Mouse (Mus musculus): ENCODE measurements around the gene Nsrp1. TPM values are rescaled to one million over a fixed set of nuclear protein-coding genes. Genes with fewer than 3 reads are reported as not detected.
A peak's percentile ranks its signal among the peaks of the same experiment; 100 is the strongest.

The Nsrp1 gene
- polyA plus RNA-seq, 1 experiment from 2014 or later: 70.8 TPM

DNA sequence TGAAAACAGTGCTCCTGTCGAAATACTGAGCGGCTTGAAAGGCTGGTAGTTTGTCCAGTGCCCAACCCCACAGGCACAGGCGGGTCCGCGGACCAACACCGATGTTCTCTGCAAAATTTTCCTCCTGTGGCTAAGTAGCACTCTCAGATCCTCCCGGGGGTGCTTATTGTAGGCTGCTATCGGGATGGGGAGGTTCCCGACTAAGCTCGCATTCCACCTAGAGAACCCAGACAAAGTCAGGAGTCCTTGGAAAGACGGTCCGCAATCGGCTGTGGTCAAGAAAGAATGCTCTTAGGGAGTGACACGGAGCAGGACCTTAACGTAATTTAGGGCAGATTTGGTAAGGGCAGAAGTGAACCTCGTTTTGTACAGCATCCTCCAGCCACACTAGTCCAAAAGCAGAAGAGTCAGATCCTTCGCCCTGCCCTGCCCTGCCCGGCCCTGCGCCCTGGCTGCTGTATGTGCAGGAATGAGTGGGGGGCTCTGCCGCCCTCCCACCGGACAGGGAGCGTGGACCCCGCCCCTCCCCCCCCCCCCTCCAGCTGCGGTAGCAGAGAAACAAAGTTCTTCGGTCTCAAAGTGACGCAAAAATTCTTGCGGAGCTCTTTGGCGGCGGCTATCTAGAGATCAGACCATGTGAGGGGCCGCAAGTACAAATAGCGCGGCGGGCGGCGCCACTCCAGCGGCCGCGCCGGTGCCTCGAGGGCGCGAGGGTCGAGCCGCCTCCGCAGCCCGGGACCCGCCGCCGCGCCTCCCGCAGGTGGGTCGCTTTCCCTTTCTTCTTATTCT lies 80.1 kb downstream of the Nsrp1 start, which contains the start of gene Slc6a4:
TSS of gene Slc6a4 (plus strand) at position 688 of the 789 bp plus-strand sequence.
- peak within 1 kb of the TSS; percentile 60 for H3K4me3 ChIP-seq
- DNase-seq (ENCODE audit: low spot score): peak; percentile 69
- peak within 1 kb of the TSS; percentile 19 for H3K27ac ChIP-seq (replicated peaks)
- under 1% methylated on average over 52 of the region's 52 CpGs for WGBS
- H3K9me3 ChIP-seq: no peaks in the 10 kb centered on the region
- peaks cover 25% of the 10 kb centered on the region for H3K4me1 ChIP-seq
- peaks cover 79% of the 10 kb centered on the region for H3K27me3 ChIP-seq (replicated peaks; ENCODE audit: low read depth, poor library complexity, severe bottlenecking)
- H3K36me3 ChIP-seq (replicated peaks): no peaks in the 10 kb centered on the region

DNA sequence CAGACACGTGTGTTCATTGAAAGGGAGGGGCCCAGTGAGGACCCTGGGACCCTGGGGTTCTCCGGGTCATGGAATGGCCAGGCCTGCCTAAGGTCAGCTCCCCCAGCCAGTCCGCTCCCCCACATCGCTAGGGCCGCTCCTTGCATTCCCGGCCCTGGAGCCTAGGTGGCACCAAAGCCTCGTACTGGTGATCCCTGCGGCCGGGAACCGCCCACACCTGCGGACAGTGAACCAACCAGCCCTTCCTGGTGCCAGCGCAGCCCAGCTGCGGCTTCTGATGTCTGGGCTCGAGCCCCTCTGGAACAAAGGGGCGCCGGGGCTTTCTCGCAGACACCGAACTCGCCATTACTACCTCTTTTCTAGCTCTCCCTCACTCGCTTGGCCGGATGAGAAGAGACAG lies 80.9 kb downstream of the Nsrp1 start:
- under 1% methylated on average over 21 of the region's 21 CpGs for WGBS
- peak overlapping the region; percentile 60 for H3K4me3 ChIP-seq
- peaks cover 71% of the 10 kb centered on the region for H3K27me3 ChIP-seq (replicated peaks; ENCODE audit: low read depth, poor library complexity, severe bottlenecking)
- H3K4me1 ChIP-seq: peaks cover 25% of the 10 kb centered on the region
- DNase-seq (ENCODE audit: low spot score): peak; percentile 90
- H3K36me3 ChIP-seq (replicated peaks): no peaks in the 10 kb centered on the region
- peak overlapping the region; percentile 19; the same call in 1 of the 2 replicates for H3K27ac ChIP-seq (replicated peaks)
- no peaks in the 10 kb centered on the region for H3K9me3 ChIP-seq

DNA sequence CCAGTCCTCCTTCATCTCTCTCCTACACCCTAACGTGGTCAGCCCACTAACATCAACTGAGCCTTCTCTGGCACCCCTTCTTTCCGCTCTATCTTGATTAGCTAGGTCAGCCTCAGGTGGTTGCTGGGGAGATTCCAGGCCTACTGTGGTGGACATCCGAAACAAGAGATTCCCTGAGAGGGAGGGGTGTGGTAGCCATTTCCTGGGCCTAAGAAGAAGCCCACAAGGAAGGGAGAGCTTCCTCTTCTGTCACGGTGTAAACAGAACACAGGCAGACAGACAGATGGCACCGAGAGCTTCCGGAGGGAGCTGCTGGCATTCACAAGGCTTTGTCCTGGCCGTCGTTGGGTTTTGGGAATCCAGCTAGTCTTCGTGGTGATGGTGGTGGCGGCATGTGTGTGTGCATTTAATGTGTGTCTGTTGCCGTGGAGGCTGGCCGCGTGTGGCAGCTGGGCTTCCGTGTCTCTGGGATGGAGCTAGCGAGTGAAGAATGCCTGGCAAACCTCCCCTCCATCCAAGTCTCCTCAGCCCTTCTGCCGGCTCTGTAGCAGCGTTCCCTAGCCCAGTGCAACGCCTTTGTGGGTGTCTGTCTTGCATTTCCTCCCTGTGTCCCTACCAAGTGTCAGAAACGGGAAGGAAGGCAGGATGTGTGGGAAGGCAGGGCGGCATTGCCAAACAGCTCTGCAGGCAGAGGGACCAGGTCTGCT lies 82.1 kb downstream of the Nsrp1 start:
- no peak overlapping the region for H3K4me3 ChIP-seq
- 57% methylated on average over 20 of the region's 20 CpGs for WGBS
- no peaks in the 10 kb centered on the region for H3K9me3 ChIP-seq
- DNase-seq (ENCODE audit: low spot score): no peak
- H3K27ac ChIP-seq (replicated peaks): no peak overlapping the region
- 0 out of 2 replicates have a peak, but pooled peaks cover 2% of the 10 kb centered on the region for H3K36me3 ChIP-seq (replicated peaks)
- peaks cover 25% of the 10 kb centered on the region for H3K4me1 ChIP-seq
- peaks cover 59% of the 10 kb centered on the region for H3K27me3 ChIP-seq (replicated peaks; ENCODE audit: low read depth, poor library complexity, severe bottlenecking)

MicroRNAs within 50 kb of the gene (microRNA counts, 519-probe panel; counts per million panel counts)
- 4,309 counts per million, percentile 80 among the panel's probes with 10 or more counts for microRNA mmu-miR-423-3p
- microRNA mmu-miR-423-5p: 3,650 counts per million, percentile 73 among the panel's probes with 10 or more counts

Small RNA genes lying within 50 kb of the gene (microRNA-seq; reads per million reads assigned to microRNA genes)
- 9,100 reads per million, percentile 94 among the genes with 10 or more reads in this experiment for gene Mir423

Other genes with a start within 250 kb of the Nsrp1 start
- gene Cpd, start 231.4 kb downstream of the Nsrp1 start, polyA plus RNA-seq (2016; fragmentation: Nextera tagmentation; extraction: Ambion mirVana): 7.9 and 8.5 TPM in 2 replicates
- not detected in 2 replicates for gene Tmigd1, start 176.3 kb downstream of the Nsrp1 start, polyA plus RNA-seq (2016; fragmentation: Nextera tagmentation; extraction: Ambion mirVana)
- 203 and 207 TPM in 2 replicates for gene Blmh, start 153.6 kb downstream of the Nsrp1 start, polyA plus RNA-seq (2016; fragmentation: Nextera tagmentation; extraction: Ambion mirVana)
- 0.46 and 0.59 TPM in 2 replicates for gene Slc6a4, start 79.8 kb downstream of the Nsrp1 start, polyA plus RNA-seq (2016; fragmentation: Nextera tagmentation; extraction: Ambion mirVana)
- gene Efcab5, start 110.5 kb upstream of the Nsrp1 start, polyA plus RNA-seq (2016; fragmentation: Nextera tagmentation; extraction: Ambion mirVana): 0.07 and 0.28 TPM in 2 replicates
- gene Ssh2, start 137.9 kb upstream of the Nsrp1 start, polyA plus RNA-seq (2016; fragmentation: Nextera tagmentation; extraction: Ambion mirVana): 9.2 and 9.5 TPM in 2 replicates

Data from embryonic facial prominence, embryonic 10.5 days (tissue).